Comparison of ENCODE assay signal across 8 mouse cellular contexts in the genomic region with DNA sequence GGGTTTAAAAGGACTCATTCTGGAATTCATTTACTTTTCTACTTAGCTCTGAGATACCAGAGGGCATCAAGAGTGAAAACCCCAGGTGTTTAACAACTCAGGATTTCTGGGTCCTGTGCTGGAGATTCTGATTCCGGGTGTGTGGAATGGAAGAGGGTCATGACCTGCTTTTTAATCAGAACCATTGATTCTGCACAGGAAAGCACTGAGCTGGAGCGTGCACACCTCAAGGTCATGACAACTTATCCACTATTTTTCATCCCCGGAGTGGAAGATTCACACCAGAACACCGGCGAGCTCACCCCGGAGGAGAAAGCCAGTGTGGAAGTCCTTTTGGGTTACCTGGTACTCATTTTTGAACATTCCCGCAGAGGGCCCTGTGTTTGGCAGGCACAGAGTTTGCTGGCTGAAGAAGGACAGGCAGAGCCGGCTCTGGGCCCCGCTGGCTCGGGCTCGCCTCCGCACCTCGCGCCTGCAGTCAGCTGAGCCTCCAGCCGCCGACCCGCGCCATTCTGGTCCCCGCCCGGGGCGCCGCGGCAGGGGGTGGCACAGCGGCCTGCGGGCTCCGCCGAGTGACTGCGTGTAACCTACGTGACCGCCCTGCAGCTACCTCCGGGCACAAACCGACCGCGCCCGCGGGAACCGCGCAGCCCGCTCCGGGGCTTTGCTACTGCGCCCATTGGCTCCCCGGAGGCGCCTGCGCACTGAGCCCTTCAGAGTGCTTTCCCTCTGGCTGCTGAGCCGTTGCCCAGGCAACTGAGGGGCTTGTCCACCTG. TPM values are rescaled to one million over a fixed set of nuclear protein-coding genes. Genes with fewer than 3 reads are reported as not detected.
A peak's percentile ranks its signal among the peaks of the same experiment; 100 is the strongest.
DNase-seq lines count a peak whose midpoint lies in the region; ATAC-seq lines count a peak whose summit lies in the region.

A gene (minus strand): TSS at position 605 of the 776 bp plus-strand sequence.

- WGBS in hindbrain, embryonic 15.5 days = 1% methylated on average over 45 of the region's 45 CpGs

- peak within 1 kb of the TSS; percentile 79 for H3K4me3 ChIP-seq in hindbrain, embryonic 15.5 days

- H3K27ac ChIP-seq in hindbrain, embryonic 15.5 days (replicated peaks) = peak within 1 kb of the TSS; percentile 68

- peak within 1 kb of the TSS; percentile 86 for H3K4me2 ChIP-seq in hindbrain, embryonic 15.5 days

- H3K4me1 ChIP-seq in hindbrain, embryonic 15.5 days (replicated peaks) = peaks cover 11% of the 10 kb centered on the region

- no peaks in the 10 kb centered on the region for H3K36me3 ChIP-seq in hindbrain, embryonic 15.5 days

- H3K27me3 ChIP-seq in hindbrain, embryonic 15.5 days = no peaks in the 10 kb centered on the region

- H3K9me3 ChIP-seq in hindbrain, embryonic 15.5 days = no peaks in the 10 kb centered on the region

- peak; percentile 96 for DNase-seq in R1 (ENCODE audit: low read depth, low spot score)
- DNase-seq in cerebellum, postnatal 14 days = peak; percentile 89
- DNase-seq in frontal cortex, postnatal 25 days (ENCODE audit: low spot score in 2 of 2) = peak; percentile 62 to 65
- peak; percentile 72 to 78 for DNase-seq in layer of hippocampus, postnatal 36 days
- peak; percentile 83 for DNase-seq in lung, postnatal 10 days
- peak; percentile 81 to 87 for DNase-seq in right cerebral cortex, adult 2 months (ENCODE audit: low spot score in 2 of 2)
- peak; percentile 78 for DNase-seq in urinary bladder, postnatal 25 days (ENCODE audit: low spot score)

- ATAC-seq in hindbrain, embryonic 15.5 days (ENCODE audit: low FRiP score, low read depth) = peak; percentile 97

- peak within 1 kb of the TSS; percentile 87 for H3K9ac ChIP-seq in hindbrain, embryonic 15.5 days

RNA-seq across cellular contexts. Expression of the gene that starts here (rescaled TPM):
- 6.1 and 7.5 TPM in 2 replicates for polyA plus RNA-seq in hindbrain, embryonic 15.5 days (2015; fragmentation: Nextera tagmentation; extraction: Ambion mirVana)
- total RNA-seq in layer of hippocampus, postnatal 36 days (2021) = 1 to 10 TPM; 4.6 to 6.2 TPM

Comparison
In these comparisons a context has a peak if more than half of its experiments do, and no peak if none do; other contexts are left out.
1. Peak in every context shown above with its lines: DNase-seq, ATAC-seq, H3K4me3 ChIP-seq and H3K27ac ChIP-seq.